Mouse (Mus musculus) lung, postnatal 25 days (tissue): ENCODE measurements around the gene Lpp.
A peak's percentile ranks its signal among the peaks of the same experiment; 100 is the strongest.

Source experiments
- DNase-seq: peaks from one replicate; pipeline ENCODE4 v3.0.0; 2022; ENCODE audit warnings: low spot score

The Lpp gene

DNA sequence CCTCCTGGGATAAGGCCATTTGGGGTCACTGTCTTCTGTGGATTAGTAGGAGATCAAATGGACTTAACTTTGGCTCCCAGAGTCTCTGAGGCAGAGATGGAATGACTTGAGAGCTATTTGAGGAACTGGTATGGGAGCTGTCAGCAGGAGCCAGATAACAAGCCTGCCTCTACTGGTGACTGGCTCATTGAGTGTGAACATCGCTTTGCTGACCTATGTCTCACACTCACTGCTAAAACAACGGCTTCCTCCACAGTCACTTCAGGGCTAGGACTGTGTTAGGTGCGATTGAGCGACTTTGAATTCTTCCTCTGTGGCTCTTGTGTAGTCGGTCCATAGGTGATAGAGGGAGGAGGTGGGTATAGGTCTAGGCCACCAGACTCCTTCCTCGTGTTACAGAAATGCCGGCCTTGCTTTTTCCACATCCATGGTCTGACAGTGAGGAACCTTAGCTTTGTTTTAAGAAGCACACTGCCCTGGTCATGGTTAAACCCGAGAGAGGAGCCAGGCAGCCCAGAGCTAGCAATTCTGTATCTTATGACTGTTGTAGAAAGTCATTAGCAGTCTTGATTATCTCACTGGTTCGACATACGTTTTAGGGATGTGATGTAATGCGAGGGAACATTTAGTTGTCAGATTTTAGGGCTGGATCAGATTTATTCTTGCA lies 108.5 kb downstream of the Lpp start:
- DNase-seq = no peak

DNA sequence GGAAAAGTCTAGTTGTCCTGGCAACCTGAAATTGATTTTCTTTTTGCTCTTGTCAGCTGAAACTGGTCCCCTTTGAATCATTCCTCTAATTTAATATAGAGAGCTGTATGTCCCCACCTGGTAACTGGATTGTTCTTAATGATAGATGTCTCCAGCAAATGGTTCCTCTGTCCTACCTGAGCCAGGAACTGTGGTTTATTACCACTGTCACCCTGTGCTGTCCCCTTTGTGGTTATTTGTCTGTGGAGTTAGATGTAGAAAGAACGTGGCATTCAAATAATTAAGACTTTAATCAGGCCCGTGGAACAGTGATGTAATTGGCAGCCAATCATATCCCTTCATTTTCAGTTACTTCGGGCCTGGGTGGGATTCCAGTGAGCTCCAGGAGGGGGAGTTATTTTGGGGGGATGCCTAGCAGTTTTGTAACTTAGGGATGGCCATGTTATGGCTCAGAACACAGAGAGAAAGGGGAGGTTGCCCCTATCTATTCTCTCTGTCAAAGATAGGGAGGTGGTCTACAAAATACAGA lies 109.1 kb downstream of the Lpp start:
- no peak for DNase-seq

DNA sequence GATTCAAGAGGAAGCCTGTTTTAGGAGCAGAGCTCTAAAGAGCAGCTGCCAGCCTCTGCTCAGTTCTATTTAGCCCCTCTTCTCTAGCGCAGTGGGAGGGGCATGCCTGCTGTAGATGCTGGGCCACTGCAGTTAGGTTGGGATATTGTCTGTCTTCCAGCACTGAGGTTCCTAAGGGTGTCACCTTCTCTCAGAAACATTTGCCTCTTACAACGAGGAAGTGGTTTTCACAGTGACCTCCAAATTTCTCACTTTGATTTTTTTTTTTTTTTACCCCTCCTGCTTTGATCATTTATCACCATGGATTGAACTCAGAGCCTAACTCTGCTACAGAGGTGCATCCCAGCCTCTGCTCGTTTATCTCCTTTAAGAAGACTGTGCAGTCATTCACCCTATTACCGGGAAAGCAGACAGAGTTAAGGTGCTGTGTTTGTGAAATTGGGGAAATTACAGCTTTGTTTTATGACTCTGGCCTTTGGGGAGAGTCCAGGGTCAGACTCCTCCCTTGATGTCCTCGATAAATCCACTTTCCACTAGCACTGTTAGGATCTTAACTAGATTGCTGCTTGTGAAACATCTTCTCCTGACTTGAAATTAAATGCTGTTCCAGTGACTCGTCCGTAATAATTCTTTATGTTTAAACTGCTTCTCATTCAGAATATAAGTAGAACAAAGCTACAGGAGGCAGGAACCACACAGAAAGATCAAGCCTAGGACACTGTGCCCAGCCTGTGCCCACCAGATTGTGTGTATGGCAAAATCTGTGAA lies 111.7 kb downstream of the Lpp start:
- no peak for DNase-seq

DNA sequence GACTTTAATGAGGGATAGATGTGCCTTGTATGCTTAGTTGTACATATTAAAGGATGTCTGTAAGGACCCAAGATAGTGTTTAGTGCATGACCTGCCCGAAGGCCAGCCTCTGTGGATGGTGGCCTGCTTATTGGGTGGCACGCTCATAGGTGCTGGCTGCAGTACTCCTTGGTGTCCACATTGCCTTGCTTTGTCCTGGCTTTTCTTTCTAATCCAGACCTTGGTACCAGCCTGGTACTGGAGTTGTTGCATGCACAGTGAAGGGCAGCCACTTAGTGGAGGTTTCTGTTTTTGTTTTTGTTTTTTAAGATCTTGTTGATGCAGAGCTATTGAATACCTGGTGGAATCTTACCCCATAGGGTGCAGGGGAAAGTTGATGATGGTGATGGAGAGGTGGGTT lies 112.9 kb downstream of the Lpp start:
- no peak for DNase-seq

DNA sequence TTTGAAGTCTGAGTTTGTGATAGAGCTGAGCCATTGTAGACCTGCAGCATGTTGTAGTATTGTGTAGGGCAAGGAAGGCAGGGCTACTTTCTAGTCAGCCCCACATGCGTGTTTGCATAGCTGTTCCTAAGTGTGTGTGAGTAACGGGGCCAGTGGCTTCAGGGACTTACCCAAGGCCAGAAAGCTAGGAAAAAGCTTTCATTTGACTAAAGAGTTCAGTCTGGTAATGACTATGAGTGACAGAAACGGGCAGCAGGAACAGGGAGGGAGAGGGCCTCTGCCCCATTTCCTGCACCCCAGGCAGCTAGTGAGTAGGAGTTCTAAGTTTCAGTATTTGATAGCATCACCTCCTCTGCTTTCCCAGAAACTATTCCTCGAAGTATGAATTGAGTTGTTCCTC lies 113.4 kb downstream of the Lpp start:
- no peak for DNase-seq

DNA sequence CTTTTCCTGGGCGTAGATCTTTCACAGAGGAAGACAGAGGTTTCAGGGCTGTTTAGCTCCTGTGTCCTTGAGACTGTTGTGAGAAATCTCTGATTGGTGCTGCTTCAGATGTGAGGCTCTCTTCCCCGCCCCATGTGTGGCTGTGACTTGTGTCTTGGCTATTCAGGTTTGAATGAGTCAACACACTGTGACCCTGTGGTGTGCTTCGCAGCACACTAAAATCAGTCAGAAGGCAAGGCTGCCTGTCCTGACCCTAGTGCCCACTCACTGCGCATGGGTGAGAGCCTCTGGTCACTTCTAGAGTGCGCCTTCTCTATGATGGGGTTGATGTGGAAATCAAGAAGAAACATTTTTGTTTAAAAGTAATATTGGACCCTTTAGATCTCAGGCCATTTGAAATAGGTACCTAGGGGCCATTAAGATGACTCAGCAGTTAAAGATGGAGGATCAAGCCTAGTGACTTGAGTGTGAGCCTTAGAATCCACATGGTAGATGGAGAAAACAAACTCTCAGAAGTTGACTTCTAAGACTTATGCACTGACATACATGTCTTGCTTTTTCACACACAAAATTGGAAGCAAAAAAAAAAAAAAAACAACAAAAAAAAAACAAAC lies 114.7 kb downstream of the Lpp start:
- DNase-seq = no peak

DNA sequence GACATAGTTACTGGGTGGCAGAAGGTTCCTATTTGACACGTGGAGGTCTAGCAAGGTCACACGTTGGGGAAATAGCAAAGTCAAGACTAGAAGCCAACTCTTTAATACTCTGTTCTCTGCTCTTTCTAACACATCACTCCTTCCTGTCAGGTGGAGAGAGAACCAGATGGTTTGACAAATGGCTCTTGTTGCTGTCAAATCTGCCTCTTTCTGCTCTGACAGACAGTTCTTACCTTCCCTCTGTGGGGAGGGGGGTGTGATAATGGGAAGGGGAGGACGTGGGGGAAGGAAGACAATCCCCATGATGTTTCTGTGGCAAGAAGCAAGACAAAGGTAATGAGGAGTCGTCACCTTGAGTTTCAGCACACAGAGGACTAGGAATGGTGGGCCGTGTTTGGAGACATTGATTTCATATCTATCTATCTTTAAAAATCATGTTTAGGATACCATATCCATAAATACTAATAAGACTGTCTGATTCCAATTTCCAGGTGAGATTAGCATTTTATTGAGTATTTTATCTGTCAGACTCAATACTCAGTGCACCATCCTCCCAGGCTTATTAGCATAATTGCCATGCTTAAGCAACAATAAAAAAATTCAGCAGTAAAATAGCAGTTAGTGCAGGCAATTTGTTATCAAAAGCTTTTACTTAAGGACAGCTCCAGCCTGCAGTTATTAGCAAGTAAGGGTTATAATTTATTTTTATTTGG lies 115.9 kb downstream of the Lpp start:
- DNase-seq = no peak

DNA sequence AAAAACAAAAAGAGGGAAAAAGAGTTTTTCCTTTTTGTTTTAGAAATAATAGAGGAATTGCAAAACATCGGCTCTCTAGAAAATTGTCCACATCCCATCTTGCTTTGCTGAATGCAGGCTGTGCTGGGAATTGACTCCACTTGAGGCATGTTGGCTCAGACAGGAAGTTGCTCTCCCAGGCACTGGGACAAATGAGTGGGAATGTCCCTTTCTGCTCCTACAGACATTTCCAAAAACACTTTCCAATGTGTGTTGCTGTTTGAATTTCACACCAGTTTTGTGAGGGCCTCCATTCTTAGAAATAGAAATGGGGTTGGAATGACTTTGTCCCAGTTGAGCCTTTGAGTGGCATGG lies 116.5 kb downstream of the Lpp start:
- no peak for DNase-seq

DNA sequence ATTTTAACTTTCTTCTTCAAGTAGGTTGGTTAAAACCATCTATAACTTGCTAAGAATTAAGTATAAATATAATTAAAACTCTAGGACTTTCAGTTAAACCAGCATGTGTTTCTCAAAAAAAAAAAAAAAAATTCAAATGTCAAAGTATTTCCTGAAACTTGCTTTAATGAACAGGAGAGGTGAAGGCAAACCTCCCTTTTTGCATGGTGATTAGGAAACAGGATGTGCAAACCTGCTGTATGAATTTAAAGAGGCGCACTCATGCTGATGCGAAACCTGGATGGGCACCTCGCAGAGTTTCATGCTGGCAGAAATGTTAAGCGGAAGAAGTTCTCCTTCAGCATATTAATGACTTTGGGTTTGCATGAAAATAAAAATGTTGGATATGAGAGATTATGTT lies 119.9 kb downstream of the Lpp start:
- DNase-seq = no peak

DNA sequence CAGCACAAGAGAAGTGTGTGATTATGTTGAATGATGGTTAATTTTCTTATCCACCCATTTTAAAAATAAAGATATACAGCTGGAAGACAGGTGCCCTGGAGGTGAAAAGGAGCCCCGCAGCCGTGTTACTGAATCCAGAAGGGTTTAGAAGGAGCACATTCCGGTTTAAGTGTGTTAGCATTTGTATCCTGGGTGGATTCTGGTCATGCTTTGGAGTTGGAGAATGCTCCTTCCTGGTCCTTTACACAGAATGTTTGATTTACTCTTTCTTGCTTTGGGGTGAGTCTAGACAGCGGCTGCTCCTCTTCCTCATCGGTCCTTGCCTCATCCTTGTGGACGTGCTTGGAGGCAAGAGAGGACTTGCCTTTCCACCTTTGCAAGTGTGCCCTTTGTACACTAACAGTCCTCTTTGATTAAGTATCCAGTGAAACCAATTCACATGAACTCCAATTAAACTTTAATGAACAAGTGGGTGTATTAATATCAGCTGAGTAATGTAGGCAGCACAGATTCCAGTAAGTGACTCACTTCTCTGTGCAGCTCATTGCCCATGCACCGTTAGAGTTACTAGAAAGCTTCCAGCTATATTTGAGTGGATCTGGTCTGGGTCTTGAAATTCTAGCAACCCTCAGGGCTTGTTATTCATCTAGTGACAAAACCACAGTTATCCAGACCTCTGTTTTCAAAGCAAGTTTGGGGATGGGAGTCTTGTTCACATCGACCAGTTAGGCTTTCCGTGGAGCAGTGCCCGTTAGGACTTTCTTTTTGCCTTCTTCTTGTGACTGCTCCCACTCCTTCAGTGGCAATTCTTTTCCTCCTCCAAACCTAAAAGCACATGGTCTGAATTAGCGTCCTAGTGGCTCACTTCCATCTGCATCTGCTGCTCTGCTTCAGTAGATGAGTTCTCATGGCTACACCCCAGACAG lies 121.8 kb downstream of the Lpp start:
- no peak for DNase-seq

DNA sequence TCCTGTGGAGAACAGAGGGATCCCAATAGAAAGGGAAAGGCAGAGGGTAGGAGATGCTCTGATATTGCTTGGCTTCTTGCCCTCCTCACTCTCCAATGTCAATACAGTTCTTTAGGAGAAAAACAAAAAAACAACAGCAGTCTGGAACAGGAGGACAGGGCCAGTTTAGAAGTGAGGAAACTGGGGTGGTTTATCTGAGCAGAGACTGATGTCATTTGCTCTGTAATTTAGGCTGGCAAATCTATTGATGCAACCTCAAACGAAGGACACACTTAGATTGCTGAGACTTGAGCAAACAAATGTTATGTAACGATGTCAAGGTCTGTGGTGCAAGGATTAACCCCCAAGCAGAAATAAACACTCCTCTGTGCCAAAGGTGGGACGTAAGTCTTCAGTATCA lies 123.7 kb downstream of the Lpp start:
- no peak for DNase-seq

DNA sequence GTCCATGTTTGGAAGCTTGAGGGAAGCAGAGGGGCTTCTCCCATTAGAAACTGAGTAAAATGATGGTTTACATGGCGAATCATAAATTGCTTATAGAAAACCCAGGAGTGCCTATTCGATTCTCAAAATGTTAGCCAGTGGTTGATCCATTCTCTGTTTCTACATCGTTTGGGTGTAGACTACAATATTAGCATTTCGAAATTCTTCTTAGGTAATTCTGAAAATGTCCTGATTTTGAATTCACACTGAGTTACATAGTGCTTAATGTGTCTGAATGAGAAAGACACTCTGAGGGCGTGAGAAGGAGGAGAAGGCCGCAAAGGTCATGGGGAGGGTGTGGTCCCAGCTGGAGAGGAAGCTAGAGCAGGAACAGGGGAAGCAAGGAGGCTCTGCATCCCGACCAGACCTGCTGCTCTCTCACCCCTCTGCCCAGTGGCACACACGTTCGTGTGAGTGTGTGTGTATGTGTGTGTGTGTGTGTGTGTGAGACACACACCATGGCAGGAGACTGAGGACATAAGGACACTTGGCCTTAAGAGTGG lies 124.3 kb downstream of the Lpp start:
- peak; percentile 67 for DNase-seq

DNA sequence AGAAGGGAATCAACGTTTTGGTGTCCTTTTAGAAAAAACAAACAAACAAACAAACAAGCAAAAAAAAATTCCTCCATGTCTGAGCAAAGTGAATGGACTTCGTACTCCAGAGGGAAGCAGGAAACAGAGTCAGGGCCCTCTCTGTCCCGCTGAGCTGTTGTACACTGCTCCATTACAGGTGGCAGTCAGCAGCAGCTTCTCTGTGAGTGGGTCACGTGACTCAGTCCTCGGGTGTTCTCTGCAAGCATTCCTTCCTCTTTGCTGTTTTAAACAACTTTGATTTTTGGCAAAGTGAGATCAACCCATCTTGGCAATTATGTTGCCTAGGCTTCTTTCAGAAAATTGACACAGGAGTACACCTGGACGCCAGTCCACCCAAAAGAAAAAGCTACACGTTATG lies 125.5 kb downstream of the Lpp start:
- DNase-seq = no peak

DNA sequence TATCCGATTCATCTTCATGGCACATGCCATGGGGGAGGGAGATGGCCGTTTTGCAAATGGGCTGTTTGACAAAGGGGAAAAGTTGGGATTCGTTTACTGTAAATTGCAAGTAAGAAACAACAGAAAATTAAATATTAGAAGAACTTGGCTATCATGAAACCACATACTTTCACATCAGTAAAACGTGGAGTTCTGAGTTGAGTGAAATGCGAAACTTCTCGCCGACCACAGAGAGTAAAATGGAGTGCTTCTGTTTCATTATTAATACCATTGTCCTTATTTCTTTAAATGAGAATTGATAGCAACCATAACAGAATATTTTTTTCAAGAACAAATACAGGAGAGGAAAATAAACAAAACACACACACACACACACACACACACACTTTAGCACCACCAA lies 133.9 kb downstream of the Lpp start:
- no peak for DNase-seq

DNA sequence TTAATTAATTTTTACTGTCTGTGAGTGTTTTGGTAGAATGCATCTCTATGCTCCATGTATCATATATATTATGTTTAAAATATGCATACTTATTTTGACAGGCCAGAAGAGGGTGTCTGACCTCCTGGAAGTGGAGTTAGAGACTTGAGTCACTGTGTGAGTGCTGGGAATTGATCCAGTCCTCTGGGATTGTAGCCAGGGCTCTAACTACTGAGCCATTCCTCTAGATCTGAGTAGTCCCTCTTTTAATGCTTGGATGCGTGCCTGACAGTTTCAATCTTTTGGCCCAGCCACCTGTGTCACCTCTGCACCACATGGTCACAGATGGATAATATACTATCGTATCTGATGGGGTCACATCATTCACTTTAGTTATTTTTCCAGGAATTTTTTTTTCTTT lies 138.4 kb downstream of the Lpp start:
- DNase-seq = no peak

DNA sequence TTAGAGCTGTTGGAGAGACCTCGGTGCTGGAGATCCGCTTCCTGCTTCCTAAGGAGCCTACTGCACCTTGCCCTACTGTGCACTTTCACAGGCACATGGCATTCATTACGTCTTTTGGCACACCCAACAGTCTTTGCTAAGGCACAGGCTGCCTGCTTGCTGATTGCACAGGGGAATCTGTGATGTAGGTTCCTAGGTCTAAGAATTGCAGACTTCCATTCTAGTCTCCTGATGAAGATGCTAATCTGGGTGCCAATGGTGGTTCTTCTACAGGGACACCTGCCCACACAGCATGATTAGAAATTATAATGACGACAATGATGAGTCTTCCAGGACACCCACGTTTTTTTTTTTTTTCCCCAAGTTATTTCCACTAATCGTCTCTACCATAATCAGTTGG lies 141.9 kb downstream of the Lpp start:
- DNase-seq = no peak

DNA sequence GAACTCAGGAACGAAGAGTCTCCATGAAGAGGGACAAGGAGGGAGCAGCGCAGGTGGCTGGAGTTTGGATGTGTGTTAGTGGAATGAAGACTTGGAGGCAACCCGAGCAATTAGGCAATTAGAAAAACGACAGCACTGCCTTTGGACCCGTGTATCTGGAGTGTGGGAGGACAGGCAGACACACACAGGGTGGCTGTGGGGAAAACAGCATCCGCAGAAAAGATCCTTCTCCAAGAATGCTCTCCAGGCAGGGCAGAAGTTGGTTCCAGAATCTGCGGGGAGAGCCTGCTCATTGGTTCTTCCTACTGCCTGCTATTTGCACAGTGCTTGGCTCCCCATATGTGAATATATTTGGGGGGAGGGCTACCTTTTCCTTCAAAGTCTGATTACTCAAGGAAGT lies 143.0 kb downstream of the Lpp start:
- DNase-seq = no peak

DNA sequence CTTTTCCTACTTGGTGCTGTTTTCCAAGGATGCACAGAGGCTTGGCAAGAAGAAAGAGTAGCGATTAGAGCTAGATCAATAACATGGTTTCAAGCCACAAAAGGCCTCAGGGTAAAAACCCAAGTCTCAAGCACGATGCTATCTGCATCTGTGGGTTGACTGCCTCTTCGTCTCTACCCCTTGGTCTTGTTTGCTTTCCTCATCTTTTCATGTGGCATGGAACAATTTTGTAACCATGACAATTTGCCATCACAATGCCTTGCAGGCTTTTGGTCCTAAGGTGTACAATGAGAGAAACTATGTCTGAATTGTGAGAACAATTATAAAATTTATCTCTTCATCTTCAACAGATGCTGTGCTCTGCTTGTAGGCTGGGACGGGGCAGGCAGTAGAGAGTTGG lies 145.7 kb downstream of the Lpp start:
- DNase-seq = no peak

DNA sequence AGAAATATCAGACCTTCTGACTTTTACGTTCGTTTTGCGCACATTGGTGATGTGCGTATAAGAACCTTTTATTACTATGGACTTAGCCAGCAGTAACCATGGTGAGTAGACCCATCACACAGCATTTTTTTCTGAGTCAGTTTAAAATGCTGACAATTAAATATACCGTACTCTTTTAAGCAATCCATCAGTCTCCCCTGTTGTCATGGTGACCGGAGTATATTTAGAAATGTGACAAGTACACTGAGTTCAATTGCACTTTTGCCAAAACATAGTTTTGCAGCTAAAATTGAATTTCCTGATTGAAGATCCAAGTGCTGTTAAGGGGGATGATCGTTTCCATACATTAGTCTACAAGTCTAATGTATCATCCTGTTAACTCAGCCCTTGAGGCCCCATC lies 149.6 kb downstream of the Lpp start:
- DNase-seq = peak; percentile 20

DNA sequence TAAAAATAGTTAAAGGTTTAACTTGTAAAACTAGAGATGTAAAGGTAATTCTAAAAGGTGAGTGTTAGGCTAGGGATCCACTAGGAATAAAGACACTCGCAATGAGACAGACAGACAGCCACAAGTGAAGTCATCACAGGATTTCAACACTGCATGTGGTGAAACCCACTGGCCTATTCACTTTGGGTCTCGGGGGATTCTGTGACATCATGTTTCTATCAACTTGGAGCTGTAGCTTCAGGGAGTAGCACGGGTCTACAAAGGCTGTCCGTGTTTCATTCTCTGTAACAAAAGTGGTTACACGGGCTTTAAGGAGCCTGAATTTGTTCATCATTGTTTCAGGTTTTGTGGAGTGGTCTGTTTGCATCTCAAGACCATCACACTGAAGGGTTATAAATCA lies 152.1 kb downstream of the Lpp start:
- DNase-seq = no peak

DNA sequence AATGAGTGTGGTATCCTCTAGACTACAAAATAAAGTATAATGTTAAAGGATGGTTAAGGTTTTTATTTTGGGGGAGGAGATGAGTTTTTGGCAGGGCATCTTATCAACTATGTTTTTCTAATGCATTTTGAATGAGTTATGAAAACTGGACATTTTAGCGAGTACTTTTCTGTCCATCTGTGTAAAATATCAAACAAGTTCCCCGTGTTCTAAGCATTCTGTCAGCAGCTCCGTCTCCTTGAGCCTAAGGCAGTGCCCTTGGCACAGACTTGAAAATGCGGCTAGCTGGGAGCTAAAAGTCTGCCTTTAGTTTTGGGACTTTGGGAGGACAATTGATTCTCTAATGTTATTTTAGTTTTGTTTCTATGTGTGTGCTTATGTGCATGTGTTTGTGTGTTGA lies 165.2 kb downstream of the Lpp start:
- no peak for DNase-seq
